Mouse (Mus musculus): ENCODE data around the gene Spata25.
"Not testable (repeated sequence)": the region's sequence is repeated elsewhere in the genome, so short reads cannot be mapped to it uniquely, and the experiment has no call there.

Gene Spata25

GRCm38 (mm10) chr2:164828437-164828836 lies at the start of gene Spata25:
Spata25 (minus strand) TSS chr2:164828537.
- DNase-seq (ENCODE audit: low read depth, low spot score): no peak

GRCm38 (mm10) chr2:164877376-164878215 lies 49.3 kb upstream of the Spata25 start:
- not testable (repeated sequence) for DNase-seq (ENCODE audit: low read depth, low spot score)

- DNase-seq (ENCODE audit: low read depth, low spot score): not testable (repeated sequence)
These were observed 47.3 kb upstream of the Spata25 start for GRCm38 (mm10) chr2:164875648-164876047.

GRCm38 (mm10) chr2:164874239-164874769 lies 46.0 kb upstream of the Spata25 start:
- DNase-seq (ENCODE audit: low read depth, low spot score): no peak

DNA sequence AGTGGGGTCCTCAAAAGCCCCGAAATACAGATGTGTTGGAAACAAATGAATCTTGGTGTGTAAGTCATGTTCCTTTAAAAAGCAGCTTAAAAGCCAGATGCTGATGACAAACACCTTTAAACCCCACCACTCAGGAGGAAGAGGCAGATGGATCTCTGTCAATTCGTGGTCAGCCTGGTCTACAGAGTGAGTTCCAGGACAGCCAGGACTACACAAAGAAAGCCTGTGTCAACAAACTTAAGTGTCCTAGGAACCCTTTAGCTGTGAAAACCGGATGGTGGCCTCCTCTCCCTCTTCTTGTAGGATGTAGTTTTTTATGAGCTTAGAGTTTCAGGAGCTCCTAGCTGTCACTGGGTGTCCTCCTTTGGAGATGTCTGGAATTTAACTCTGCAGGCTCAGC lies 45.3 kb upstream of the Spata25 start:
- no peak for DNase-seq (ENCODE audit: low read depth, low spot score)

GRCm38 (mm10) chr2:164871602-164872303 lies 43.4 kb upstream of the Spata25 start:
- DNase-seq (ENCODE audit: low read depth, low spot score): no peak

- peak; percentile 89 for DNase-seq (ENCODE audit: low read depth, low spot score)
These were observed 40.2 kb upstream of the Spata25 start for GRCm38 (mm10) chr2:164868491-164868890.

- peak; percentile 46 for DNase-seq (ENCODE audit: low read depth, low spot score)
These were observed 39.2 kb upstream of the Spata25 start for GRCm38 (mm10) chr2:164867566-164867965.

- DNase-seq (ENCODE audit: low read depth, low spot score): no peak
These were observed 38.6 kb upstream of the Spata25 start for GRCm38 (mm10) chr2:164866741-164867551.

GRCm38 (mm10) chr2:164864593-164864992 lies 36.3 kb upstream of the Spata25 start:
- DNase-seq (ENCODE audit: low read depth, low spot score): no peak

DNA sequence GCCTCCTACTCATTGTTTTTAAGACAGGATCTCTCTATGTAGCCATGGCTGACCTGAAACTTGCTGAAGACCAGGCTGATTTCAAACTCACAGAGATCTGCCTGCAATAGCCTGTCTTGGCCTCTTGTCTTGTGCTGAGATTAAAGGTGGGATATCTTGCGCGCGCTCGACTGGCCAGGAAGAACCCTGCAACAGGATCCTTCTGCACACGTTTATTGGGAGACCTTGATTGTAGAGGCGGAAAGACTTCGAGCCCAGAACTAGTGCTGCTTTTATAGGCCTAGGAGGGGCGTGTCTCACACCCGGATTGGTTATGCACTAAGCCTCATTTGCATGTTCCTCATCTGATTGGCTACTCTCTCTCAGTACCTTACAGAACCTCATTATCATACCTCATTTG lies 35.1 kb upstream of the Spata25 start:
- not testable (repeated sequence) for DNase-seq (ENCODE audit: low read depth, low spot score)

DNA sequence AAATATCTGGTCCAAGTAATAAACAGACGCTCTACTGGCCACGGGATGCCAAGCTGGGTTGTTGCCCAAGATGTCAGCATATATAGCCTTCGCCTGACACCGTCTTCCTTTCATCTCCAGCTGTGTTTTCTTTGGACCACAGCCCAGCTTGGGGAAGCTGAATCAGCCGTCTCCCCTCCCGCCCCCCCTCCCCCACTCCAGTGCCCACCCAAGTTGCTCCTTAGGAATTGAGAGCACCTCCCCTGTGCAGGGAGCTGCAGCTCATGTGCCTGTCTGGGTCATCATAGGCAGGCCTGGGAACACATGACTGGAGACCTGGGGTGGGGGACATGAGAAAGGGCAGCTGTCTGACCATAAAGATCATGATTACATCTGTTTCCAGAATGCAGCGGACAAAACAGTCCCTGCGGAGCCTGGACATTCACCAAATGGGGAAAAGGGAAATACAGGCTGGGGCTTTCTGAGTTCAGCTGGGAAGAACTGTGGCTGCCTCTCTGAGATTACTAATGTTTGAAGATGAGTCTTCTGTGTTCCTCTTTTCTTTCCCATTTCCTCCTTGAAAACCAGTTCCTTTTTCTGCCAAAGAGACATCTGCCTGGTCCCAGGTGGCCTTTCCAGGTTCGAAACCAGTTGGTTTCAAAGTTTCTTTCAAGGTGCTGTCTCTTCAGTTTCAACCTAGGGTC lies 34.0 kb upstream of the Spata25 start:
- peak; percentile 66 for DNase-seq (ENCODE audit: low read depth, low spot score)

- DNase-seq (ENCODE audit: low read depth, low spot score): no peak
These were observed 32.8 kb upstream of the Spata25 start for GRCm38 (mm10) chr2:164861094-164861493.

DNA sequence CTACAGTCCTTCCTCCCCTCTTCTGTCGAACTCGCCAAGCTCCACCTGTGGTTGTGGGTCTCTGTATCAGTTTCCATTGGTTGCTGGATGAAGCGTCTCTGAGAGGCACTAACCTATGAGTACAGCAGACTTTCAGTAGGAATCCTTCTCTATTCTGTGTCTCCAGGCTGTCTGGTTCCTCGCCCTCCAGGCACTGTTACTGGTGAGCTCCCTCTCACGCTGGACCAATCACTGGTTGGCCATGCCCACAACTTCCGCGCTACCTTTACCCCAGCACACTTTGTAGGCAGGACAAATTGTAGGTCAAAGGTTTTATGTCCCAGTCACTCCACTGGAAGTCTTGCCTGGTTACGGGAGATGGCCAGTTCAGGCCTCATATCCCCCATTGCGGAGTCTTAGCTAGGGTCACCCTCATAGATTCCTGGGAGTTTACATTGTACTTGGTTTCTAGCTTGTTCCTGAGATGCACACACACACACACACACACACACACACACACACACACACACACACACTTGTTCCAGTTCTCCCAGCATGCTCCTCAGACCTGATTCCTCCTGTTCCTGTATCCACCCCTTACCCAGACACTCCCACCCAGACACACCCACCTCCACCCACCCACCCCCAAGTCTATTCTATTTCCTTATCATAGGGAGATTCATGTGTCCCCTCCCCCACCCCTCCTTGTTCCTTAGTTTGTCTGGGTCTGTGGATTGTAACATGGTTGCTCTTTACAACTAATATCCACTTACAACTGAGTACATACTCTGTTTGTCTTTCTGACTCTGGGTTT lies 31.5 kb upstream of the Spata25 start:
- DNase-seq (ENCODE audit: low read depth, low spot score): no peak

DNA sequence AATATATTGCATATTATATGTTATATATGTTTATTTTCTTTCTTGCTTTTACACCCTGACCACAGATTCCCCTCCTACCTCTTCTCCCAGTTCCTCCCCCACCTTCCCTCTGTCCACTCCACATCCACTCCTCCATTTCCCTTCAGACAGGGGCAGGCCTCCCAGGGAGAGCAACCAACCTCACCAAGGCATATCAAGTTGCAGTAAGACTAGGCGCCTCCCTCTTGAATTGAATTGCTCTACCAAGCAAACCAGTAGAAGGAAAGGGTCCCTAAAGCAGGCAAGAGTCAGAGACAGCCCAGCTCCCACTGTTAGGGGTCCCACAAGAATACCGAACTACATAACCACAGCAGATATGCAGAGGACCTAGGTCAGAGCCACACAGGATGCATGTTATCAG lies 30.8 kb upstream of the Spata25 start:
- no peak for DNase-seq (ENCODE audit: low read depth, low spot score)

GRCm38 (mm10) chr2:164857842-164858553 lies 29.7 kb upstream of the Spata25 start:
- DNase-seq (ENCODE audit: low read depth, low spot score): no peak

DNA sequence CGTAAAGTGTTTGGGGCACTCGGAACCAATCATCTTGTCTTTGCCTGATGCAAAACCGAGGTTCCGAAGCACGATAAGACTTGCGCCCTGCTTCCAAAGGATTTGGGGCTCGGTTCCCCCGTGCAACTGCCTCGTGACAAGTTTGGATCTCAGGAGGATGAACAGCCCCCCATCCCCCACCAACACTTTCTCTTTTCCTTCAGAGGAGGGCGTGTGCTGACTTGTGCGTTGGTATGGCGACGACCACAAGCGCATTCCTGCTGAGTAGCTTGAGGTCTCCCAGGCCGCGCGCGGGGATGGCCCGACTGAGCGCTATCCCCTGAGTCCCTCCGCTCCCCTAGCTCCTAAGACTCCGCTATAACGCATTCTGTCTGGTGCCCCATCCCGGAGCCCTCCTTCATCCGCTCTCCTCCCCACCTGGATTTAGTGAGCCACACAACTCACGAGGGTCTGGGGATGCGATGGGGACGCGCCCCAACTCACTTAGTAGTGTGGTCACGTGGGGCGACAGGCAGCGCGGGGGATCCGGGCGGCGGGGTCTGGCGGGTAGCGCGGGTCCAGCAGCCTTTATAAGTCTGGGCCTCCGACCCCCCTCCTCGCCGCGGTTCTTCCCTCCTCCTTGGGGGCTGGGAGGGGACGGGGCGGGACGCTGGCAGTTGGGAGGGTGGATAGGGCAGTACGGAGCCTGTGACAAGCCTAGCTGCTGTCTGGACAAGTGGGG lies 28.9 kb upstream of the Spata25 start, which contains the start of gene Pltp:
Gene Pltp (minus strand): TSS at position 611 of the 721 bp plus-strand sequence.
- DNase-seq (ENCODE audit: low read depth, low spot score): no peak

DNA sequence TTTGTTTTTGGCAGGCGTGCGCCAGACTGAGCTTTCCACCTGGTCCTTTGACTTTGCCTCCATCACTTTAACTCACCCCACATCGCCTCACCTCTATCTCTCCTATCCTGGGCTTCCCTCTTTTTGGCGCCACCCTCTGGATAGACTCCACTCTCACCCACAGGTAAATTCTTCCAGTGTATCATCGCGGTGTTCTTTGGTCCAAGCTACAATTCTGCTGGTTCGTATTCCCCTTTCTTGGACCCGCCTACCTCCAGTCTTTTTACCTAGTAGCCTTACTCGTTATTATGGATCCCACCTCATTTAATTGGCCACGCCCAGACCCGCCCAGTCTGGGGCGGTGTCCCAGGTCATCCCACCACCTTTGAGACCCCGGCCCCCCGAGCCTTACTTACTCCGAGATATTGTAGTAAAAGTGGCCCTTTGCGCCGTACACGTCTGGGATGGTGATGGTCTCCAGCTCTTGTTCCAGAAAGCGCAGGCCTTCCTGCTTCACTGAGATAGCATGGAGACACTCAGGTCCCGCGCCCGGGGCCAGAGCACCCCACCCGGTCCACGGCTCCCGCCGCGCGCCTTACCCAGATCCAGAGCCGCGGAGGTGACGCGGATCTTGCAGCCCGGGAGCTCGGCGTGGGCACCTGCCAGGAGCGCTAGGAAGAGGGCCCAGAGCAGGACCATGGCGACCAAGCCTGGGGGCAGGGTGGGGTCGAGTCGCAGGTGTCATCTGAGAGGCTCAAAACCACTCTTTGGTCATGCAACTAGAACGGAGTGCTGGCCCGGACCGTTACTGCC lies 28.2 kb upstream of the Spata25 start:
- no peak for DNase-seq (ENCODE audit: low read depth, low spot score)
